Mouse (Mus musculus) hematopoietic stem cell, adult 5-6 weeks (primary cell): ENCODE measurements around the gene Olfr710. TPM values are rescaled to one million over a fixed set of nuclear protein-coding genes. Genes with fewer than 3 reads are reported as not detected.
"Not testable (repeated sequence)": the region's sequence is repeated elsewhere in the genome, so short reads cannot be mapped to it uniquely, and the experiment has no call there.

Experiments used
- ATAC-seq, 2 experiments: fragments of 125-278 bp in 1 of 2; replicated peaks in 1 of 2; 2 replicates each; pipeline ENCODE4 v1.8.0; 2016 to 2017; ENCODE audit warnings: inconsistent platforms in 2 of 2, mild to moderate bottlenecking in 2 of 2, moderate number of reproducible peaks in 2 of 2, low read depth in 1 of 2, moderate TSS enrichment in 1 of 2; ENCODE audit not compliant: low FRiP score in 2 of 2, poor library complexity in 2 of 2, severe bottlenecking in 2 of 2, insufficient read depth in 1 of 2, low TSS enrichment in 1 of 2
- total RNA-seq: library from RNA; stranded (forward); fragments of 172-1452, 232-1000 nt; gene quantifications from 2 replicates; pipeline ENCODE4 v1.2.3, GENCODE M21; 2017

Olfr710 gene
- not detected in 2 replicates for total RNA-seq

GRCm38 (mm10) chr7:106948212-106948611, at the start of gene Olfr710:
Gene Olfr710, minus strand, starts transcription at chr7:106948312.
- no peak for ATAC-seq

- no peak for ATAC-seq
Observed at GRCm38 (mm10) chr7:106985236-106985635, 37.1 kb upstream of the Olfr710 start.

- ATAC-seq = no peak
Observed at GRCm38 (mm10) chr7:106975353-106975752, 27.2 kb upstream of the Olfr710 start, which contains the start of gene Olfr711. Gene Olfr711, minus strand, starts transcription at chr7:106975453.

GRCm38 (mm10) chr7:106967503-106967902, 19.4 kb upstream of the Olfr710 start:
- ATAC-seq = not testable (repeated sequence)

DNA sequence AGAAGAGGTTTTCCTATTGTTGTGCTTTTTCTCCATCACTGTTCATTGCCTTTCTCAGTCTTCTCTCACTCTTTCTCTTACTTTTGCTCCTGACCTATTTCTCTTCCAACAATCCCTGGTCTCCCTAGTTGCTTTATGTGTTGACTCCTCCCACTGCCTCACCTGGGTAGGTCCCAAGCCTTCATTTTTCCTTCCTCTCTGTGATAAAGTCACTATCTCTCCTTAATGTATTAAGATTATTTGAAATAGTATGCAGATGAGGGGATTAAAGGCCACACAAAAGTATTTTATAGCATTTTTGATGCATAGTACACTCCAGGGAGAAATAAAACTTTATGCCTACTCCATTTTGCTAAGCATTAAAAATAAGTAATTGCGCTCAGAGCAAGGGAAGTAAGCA, 15.7 kb upstream of the Olfr710 start, which contains the start of gene Olfr6:
Olfr6 (minus strand) TSS at position 101 of the 400 bp plus-strand sequence.
- ATAC-seq = no peak

GRCm38 (mm10) chr7:106932119-106932518, 16.0 kb downstream of the Olfr710 start, which contains the start of gene Olfr709-ps1:
Gene Olfr709-ps1, minus strand, starts transcription at chr7:106932219.
- no peak for ATAC-seq

GRCm38 (mm10) chr7:106920961-106921360, 27.2 kb downstream of the Olfr710 start:
- not testable (repeated sequence) for ATAC-seq

- no peak for ATAC-seq
Observed at GRCm38 (mm10) chr7:106907676-106908075, 40.4 kb downstream of the Olfr710 start, which contains the start of gene Olfr1532-ps1. Gene Olfr1532-ps1, plus strand, starts transcription at chr7:106908001.

- ATAC-seq = not testable (repeated sequence)
Observed at GRCm38 (mm10) chr7:106901141-106901540, 47.0 kb downstream of the Olfr710 start, which contains the start of gene Olfr707. Gene Olfr707, minus strand, starts transcription at chr7:106901241.

Other genes with a start within 250 kb of the Olfr710 start
- gene Olfr695, start 231.9 kb downstream of the Olfr710 start, total RNA-seq = not detected in 2 replicates
- gene Olfr697, start 205.9 kb downstream of the Olfr710 start, total RNA-seq = not detected in 2 replicates
- not detected in 2 replicates for gene Olfr698, start 192.9 kb downstream of the Olfr710 start, total RNA-seq
- gene Olfr699, start 155.1 kb downstream of the Olfr710 start, total RNA-seq = not detected in 2 replicates
- gene Olfr700, start 139.5 kb downstream of the Olfr710 start, total RNA-seq = not detected in 2 replicates
- not detected in 2 replicates for gene Olfr701, start 134.2 kb downstream of the Olfr710 start, total RNA-seq
- not detected in 2 replicates for gene Olfr702, start 114.4 kb downstream of the Olfr710 start, total RNA-seq
- not detected in 2 replicates for gene Olfr703, start 105.0 kb downstream of the Olfr710 start, total RNA-seq
- not detected in 2 replicates for gene Olfr704, start 85.1 kb downstream of the Olfr710 start, total RNA-seq
- not detected in 2 replicates for gene Olfr705, start 71.4 kb downstream of the Olfr710 start, total RNA-seq
- gene Olfr706, start 60.1 kb downstream of the Olfr710 start, total RNA-seq = not detected in 2 replicates
- not detected in 2 replicates for gene Olfr707, start 47.1 kb downstream of the Olfr710 start, total RNA-seq
- gene Olfr1532-ps1, start 40.3 kb downstream of the Olfr710 start, total RNA-seq = not detected in 2 replicates
- not detected in 2 replicates for gene Olfr709-ps1, start 16.1 kb downstream of the Olfr710 start, total RNA-seq
- not detected in 2 replicates for gene Olfr6, start 15.6 kb upstream of the Olfr710 start, total RNA-seq
- gene Olfr711, start 27.1 kb upstream of the Olfr710 start, total RNA-seq = not detected in 2 replicates
- gene Olfr2, start 57.8 kb upstream of the Olfr710 start, total RNA-seq = not detected in 2 replicates
- not detected in 2 replicates for gene Olfr713, start 82.9 kb upstream of the Olfr710 start, total RNA-seq
- gene Olfr714, start 122.7 kb upstream of the Olfr710 start, total RNA-seq = not detected in 2 replicates
- not detected in 2 replicates for gene Olfr17, start 144.9 kb upstream of the Olfr710 start, total RNA-seq
- gene Olfr715b, start 162.1 kb upstream of the Olfr710 start, total RNA-seq = not detected in 2 replicates
- not detected in 2 replicates for gene Olfr715, start 182.8 kb upstream of the Olfr710 start, total RNA-seq
- not detected in 2 replicates for gene Olfr716, start 190.0 kb upstream of the Olfr710 start, total RNA-seq
- gene Nlrp14, start 218.7 kb upstream of the Olfr710 start, total RNA-seq = not detected in 2 replicates